Mouse (Mus musculus) lung, embryonic 16.5 days (tissue): ENCODE data around the gene Wnt3. TPM values are rescaled to one million over a fixed set of nuclear protein-coding genes. Genes with fewer than 3 reads are reported as not detected.

Source experiments
- ATAC-seq: fragments of 200-750 bp; cut with Nextera tagmentation; 2 replicates; pipeline ENCODE4 v1.8.0; 2017; ENCODE audit warnings: low read depth, mild to moderate bottlenecking, moderate library complexity
- H3K27ac ChIP-seq: fragments of 300-500 bp; sonication (generic); 2 replicates; pipeline ENCODE4 v1.5.1; 2014; ENCODE audit warnings: mild to moderate bottlenecking, control low read depth, low read length
- H3K27me3 ChIP-seq: fragments of 300-500 bp; sonication (generic); 2 replicates; pipeline ENCODE4 v1.6.1; 2014; ENCODE audit warnings: low read depth, low read length, mixed read lengths; ENCODE audit not compliant: control insufficient read depth, insufficient read depth
- H3K36me3 ChIP-seq: fragments of 300-500 bp; sonication (generic); 2 replicates; pipeline ENCODE4 v1.6.1; 2014; ENCODE audit warnings: low read length; ENCODE audit not compliant: control insufficient read depth, insufficient read depth
- H3K4me1 ChIP-seq: fragments of 300-500 bp; sonication (generic); replicated peaks from 2 replicates; pipeline ENCODE4 v1.6.1; 2014; ENCODE audit warnings: low read length, mixed read lengths; ENCODE audit not compliant: control insufficient read depth, insufficient read depth
- H3K4me2 ChIP-seq: fragments of 300-500 bp; sonication (generic); 2 replicates; pipeline ENCODE4 v1.6.1; 2014; ENCODE audit warnings: low read depth, low read length, control low read depth
- H3K4me3 ChIP-seq: fragments of 300-500 bp; sonication (generic); 2 replicates; pipeline ENCODE4 v1.5.1; 2014; ENCODE audit warnings: mild to moderate bottlenecking, low read length, control low read depth
- H3K9ac ChIP-seq: fragments of 300-500 bp; sonication (generic); 2 replicates; pipeline ENCODE4 v1.6.1; 2014; ENCODE audit warnings: low read length, control low read depth
- H3K9me3 ChIP-seq: fragments of 300-500 bp; sonication (generic); 2 replicates; pipeline ENCODE4 v1.6.1; 2016; ENCODE audit warnings: low read length; ENCODE audit not compliant: control insufficient read depth
- WGBS: fragments of 180-500 bp; shearing (Covaris S2); extraction: QIAGEN DNeasy Blood & Tissue Kit; methylation state at CpG from one replicate; pipeline ENCODE4 v1.1.7; 2014; 5-methylcytosine and 5-hydroxymethylcytosine counted together
- polyA plus RNA-seq: library from polyadenylated mRNA; unstranded; fragments of >200 nt; fragmentation: Nextera tagmentation; extraction: Ambion mirVana; gene quantifications from 2 replicates; pipeline ENCODE4 v1.2.1, GENCODE M21; 2015

Wnt3 gene
- polyA plus RNA-seq, 1 experiment from 2014 or later, result 0.14 TPM

DNA sequence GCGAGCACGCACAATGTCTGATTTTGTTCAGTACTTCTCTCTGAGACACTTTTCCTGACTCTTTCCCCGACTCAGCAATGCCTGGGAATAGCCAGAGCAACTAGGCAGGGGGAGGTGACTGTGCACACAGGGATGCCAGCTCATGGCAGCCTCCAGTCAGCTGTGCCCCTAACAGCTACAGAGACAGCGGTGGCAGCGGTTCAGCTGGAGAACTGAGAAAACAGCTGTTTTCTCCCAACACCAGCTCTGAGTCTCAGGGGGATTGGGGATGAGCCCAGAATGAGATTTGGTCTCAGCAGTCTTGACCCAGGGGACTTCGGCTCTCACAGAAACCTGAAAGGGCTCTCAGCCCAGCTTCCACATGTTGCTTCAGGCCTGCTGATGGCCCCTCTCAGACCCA, 9.3 kb upstream of the Wnt3 start:
- Histone ChIP-seq H3K4me2 (no peak overlapping the region), H3K27me3 (peaks cover 8% of the 10 kb centered on the region), H3K4me1 (no peaks in the 10 kb centered on the region), H3K9ac (no peak overlapping the region), H3K9me3 (no peaks in the 10 kb centered on the region), H3K4me3 (no peak overlapping the region), H3K27ac (no peak overlapping the region), H3K36me3 (no peaks in the 10 kb centered on the region)
- no peak for ATAC-seq
- WGBS, result 50% methylated on average over 6 of the region's 6 CpGs

DNA sequence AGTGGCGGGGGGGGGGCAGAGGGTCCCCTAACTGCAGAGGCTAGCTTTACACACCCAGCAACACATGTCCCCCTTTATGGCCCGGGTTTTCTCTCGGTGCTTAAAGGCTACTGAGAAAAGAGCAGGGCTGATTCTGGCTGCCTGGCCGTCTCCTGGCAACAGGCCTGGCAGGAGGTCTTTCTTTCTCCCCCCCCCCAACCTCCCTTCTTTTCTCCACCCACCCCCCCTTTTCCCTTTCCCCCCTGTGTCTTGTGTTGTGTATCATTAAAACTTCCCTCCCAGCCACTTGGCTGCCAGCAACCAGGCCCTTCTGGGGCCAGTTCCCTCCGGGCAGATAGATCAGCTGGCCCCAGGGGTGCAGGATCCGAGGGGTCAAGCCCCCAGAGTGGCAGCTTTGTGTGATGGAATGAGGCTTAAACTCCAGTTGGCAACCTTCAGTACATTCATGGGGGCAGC, 8.4 kb upstream of the Wnt3 start:
- Histone ChIP-seq H3K27me3 (peaks cover 16% of the 10 kb centered on the region), H3K36me3 (no peaks in the 10 kb centered on the region), H3K4me3 (no peak overlapping the region), H3K9me3 (no peaks in the 10 kb centered on the region), H3K27ac (no peak overlapping the region), H3K4me1 (no peaks in the 10 kb centered on the region), H3K9ac (no peak overlapping the region), H3K4me2 (no peak overlapping the region)
- ATAC-seq, result no peak
- WGBS, result 18% methylated on average over 6 of the region's 6 CpGs

DNA sequence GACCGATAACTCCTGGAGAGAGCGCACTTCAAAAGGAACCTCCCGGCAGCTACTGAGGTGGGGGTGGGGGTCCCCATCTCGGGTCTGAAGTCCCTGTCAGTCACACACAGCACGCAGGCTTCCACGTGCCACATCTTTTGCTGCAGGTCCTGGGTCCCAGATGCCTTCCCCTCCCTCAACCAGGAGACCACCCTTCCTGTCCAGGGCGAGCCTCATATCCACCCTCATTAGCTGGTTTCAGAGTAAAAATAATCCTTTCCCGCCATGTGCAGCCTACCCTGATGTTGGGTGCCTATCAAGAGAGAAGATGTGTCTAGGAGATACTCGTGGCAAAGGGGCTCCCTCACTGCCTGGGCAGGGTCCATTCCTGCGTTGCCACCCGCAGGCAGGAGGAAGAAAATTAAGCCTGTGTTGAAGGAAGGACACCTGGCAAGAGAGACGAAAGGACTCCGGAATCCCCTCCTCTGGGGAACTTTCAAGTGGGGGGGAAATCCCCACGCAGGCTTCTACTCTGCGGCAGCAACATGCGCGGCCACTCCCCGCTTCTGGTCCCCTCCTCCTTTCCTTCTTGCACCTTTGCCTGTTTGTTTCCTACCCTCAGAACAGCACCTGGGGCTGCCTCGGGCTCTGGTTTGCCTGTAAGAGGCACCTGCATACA, 2.7 kb upstream of the Wnt3 start:
- no peak overlapping the region for H3K9ac ChIP-seq
- H3K36me3 ChIP-seq, result no peaks in the 10 kb centered on the region
- no peak overlapping the region for H3K4me2 ChIP-seq
- H3K4me3 ChIP-seq, result no peak overlapping the region
- H3K9me3 ChIP-seq, result no peaks in the 10 kb centered on the region
- H3K27ac ChIP-seq, result no peak overlapping the region
- no peak for ATAC-seq
- H3K4me1 ChIP-seq, result peaks cover 8% of the 10 kb centered on the region; the same call in 1 of the 2 replicates
- H3K27me3 ChIP-seq, result peaks cover 73% of the 10 kb centered on the region
- 3% methylated on average over 19 of the region's 19 CpGs for WGBS

DNA sequence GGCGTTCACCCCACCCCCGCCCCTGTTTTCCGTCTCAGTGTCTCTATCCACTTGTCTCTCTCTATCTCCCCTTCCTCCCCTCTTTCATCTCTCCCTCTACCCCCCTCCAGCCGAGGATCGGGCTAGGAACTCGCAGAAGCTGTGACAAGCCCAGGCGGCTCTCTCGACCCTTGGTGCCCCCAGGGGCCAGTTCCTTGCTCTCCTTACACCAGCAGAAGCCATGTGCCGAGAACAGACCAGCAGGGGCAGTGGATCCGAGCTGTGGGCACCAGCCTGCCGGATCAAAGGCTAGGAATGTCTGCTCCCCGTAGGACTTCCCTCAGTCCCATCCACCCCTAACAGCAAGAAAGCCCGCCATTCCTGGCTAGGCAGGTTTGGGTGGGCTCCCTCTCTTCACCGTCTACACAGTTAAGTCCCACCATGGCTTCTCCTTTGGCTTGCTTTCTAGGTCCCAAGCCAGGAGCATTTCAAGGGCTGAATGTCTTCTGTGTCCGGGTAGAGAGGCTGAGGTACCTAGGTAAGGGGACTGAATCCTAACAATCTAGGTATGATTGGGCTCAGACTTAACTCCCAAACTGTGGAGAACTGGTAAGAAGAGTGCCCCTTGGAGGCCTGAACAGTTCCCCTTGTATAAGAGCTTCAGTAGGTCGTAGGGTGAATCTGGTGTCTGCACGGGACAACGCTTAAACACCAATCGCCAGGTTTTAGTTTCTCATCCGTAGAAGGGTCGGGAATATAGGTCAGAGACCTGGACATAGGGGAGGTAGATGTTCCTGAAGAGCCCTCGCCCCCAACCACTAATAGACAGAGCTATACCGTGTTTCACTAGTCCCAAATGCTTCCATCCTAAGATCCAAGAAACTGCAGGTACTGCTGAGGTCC, 1.2 kb upstream of the Wnt3 start:
- H3K4me2 ChIP-seq, result peak overlapping the region; percentile 46; the same call in 1 of the 2 replicates
- no peak for ATAC-seq
- H3K36me3 ChIP-seq, result no peaks in the 10 kb centered on the region
- peaks cover 82% of the 10 kb centered on the region for H3K27me3 ChIP-seq
- peaks cover 8% of the 10 kb centered on the region; the same call in 1 of the 2 replicates for H3K4me1 ChIP-seq
- H3K4me3 ChIP-seq, result peak overlapping the region; percentile 28; the same call in 1 of the 2 replicates
- WGBS, result 1% methylated on average over 23 of the region's 23 CpGs
- no peak overlapping the region for H3K9ac ChIP-seq
- no peaks in the 10 kb centered on the region for H3K9me3 ChIP-seq
- H3K27ac ChIP-seq, result no peak overlapping the region

DNA sequence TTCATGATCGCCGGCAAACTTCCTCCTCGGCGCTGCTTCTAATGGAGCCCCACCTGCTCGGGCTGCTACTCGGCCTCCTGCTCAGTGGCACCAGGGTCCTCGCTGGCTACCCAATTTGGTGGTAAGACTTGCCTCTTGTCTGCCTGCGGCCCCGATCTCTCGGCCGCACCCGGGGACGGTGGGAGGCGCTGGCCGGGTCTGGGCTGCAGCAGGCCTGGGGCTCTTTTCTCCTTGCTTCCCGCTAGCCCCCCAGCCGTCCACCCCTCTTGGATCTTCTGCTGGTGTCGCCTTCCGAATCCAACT, 229 bp downstream of the Wnt3 start:
- under 1% methylated on average over 19 of the region's 19 CpGs for WGBS
- H3K9ac ChIP-seq, result no peak overlapping the region
- H3K27me3 ChIP-seq, result peaks cover 77% of the 10 kb centered on the region
- no peak overlapping the region for H3K27ac ChIP-seq
- no peaks in the 10 kb centered on the region for H3K9me3 ChIP-seq
- ATAC-seq, result no peak
- peak overlapping the region; percentile 28 for H3K4me3 ChIP-seq
- no peaks in the 10 kb centered on the region for H3K36me3 ChIP-seq
- peaks cover 8% of the 10 kb centered on the region; the same call in 1 of the 2 replicates for H3K4me1 ChIP-seq
- peak overlapping the region; percentile 46 for H3K4me2 ChIP-seq

DNA sequence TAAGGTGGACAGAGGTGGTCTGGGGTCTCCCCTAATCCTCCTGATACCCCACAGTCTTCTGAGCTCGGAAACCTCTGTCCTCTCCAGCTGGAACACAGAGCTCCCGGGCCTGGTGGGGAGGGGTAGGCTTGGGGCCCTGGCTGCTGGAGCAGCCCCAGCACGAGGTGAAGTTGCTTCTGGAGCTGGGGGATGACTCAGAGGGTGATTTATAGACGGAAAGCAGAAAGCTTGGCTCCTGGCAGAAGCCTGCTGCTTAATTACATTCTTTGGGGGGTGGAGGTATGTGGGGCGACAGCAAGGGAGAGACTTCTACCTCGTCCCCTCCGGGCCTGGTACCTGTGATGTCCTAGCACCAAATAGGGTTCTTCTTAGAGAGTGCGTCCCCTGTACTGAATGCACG, 6.2 kb downstream of the Wnt3 start:
- H3K36me3 ChIP-seq, result no peaks in the 10 kb centered on the region
- peaks cover 21% of the 10 kb centered on the region for H3K27me3 ChIP-seq
- H3K9ac ChIP-seq, result no peak overlapping the region
- H3K9me3 ChIP-seq, result no peaks in the 10 kb centered on the region
- WGBS, result 47% methylated on average over 9 of the region's 9 CpGs
- no peak overlapping the region for H3K4me3 ChIP-seq
- no peak overlapping the region for H3K27ac ChIP-seq
- H3K4me2 ChIP-seq, result no peak overlapping the region
- ATAC-seq, result no peak
- H3K4me1 ChIP-seq, result no peaks in the 10 kb centered on the region

DNA sequence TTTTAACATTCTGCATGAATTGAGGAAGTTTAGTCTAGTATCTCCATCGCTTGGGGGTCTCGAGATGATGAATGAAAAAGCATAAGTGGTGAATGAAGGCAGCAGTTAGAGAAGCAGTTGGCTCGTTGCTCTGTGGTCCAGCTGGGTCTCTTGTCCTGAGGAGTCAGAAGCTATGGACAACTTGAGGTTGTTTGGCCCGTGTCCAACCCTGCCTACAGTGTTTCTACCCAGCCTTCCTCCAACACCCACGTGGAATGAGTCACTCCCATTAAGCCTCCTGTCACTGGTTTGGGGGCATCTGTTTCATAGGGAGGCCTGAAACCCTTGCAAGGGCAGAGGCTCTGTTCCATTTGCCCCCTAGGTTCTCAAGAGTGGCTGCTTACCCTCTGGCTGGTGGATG, 16.0 kb downstream of the Wnt3 start:
- WGBS, result 47% methylated on average over 5 of the region's 5 CpGs
- H3K36me3 ChIP-seq, result no peaks in the 10 kb centered on the region
- H3K27me3 ChIP-seq, result peaks cover 10% of the 10 kb centered on the region

DNA sequence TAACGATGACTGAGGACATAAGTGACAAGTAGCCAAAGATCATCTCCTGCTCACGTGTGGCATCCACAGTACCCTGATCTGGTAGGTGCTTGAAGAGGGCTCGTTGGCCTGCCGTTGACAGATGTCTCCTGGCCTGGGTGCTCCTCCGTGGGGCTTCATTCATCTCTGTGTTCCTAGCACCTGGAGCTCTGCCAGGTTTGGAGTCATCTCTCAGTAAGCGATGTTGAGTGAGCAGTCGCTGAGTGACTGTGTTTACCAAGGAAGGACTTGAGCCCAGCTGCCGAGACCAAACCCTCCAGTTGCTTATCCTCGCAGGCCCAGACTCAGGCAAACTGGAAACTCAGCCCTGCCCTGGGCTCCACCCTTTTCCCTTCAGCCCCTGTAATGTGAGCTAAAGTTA, 27.2 kb downstream of the Wnt3 start:
- H3K27ac ChIP-seq, result no peak overlapping the region
- H3K27me3 ChIP-seq, result peaks cover 4% of the 10 kb centered on the region; the same call in 1 of the 2 replicates
- no peaks in the 10 kb centered on the region for H3K36me3 ChIP-seq
- WGBS, result 23% methylated on average over 9 of the region's 9 CpGs
- no peak overlapping the region for H3K4me2 ChIP-seq
- H3K9ac ChIP-seq, result no peak overlapping the region
- peaks cover 5% of the 10 kb centered on the region; the same call in 1 of the 2 replicates for H3K9me3 ChIP-seq
- H3K4me3 ChIP-seq, result no peak overlapping the region
- H3K4me1 ChIP-seq, result no peaks in the 10 kb centered on the region
- no peak; the same call in 1 of the 2 replicates for ATAC-seq

More for the DNA sequence above, 16.0 kb downstream of the Wnt3 start:
- Histone ChIP-seq H3K9me3 (no peaks in the 10 kb centered on the region), H3K4me3 (no peak overlapping the region), H3K4me2 (no peak overlapping the region), H3K4me1 (no peaks in the 10 kb centered on the region), H3K9ac (no peak overlapping the region), H3K27ac (no peak overlapping the region)
- no peak for ATAC-seq

DNA sequence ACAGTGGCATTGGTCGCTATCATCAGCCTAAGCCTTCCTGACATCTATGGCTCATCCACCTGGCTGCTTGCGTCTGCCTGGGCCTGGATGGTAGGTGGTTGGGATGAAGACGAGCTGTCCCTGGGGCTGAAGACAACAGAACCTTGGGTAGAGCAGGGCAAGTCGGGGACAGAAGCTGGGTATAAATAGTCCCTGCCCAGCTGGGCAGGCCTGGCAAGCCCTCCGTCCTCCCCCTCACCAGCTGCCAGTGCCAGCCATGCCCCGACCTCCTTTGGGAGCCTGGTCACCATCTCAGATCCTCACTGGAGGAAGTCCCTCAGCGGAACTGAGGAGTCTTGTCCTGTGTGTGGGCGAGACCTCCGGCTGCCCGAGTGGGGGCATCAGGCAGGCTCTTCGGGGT, 30.2 kb downstream of the Wnt3 start:
- no peak for ATAC-seq
- Histone ChIP-seq H3K9me3 (peaks cover 5% of the 10 kb centered on the region; the same call in 1 of the 2 replicates), H3K9ac (no peak overlapping the region), H3K4me3 (no peak overlapping the region), H3K4me1 (no peaks in the 10 kb centered on the region; the same call in 1 of the 2 replicates), H3K27ac (no peak overlapping the region), H3K36me3 (no peaks in the 10 kb centered on the region), H3K27me3 (peaks cover 17% of the 10 kb centered on the region), H3K4me2 (no peak overlapping the region)
- 80% methylated on average over 11 of the region's 11 CpGs for WGBS
